Mouse (Mus musculus) large intestine, adult 2 months (tissue): ENCODE measurements around the gene Lamtor2. TPM values are rescaled to one million over a fixed set of nuclear protein-coding genes. Genes with fewer than 3 reads are reported as not detected.

Experiments
- DNase-seq: peaks from one replicate; pipeline ENCODE4 v3.0.0-alpha.2; 2012; ENCODE audit warnings: low read depth, low spot score
- WGBS: fragments of 180-500 bp; shearing (Covaris S2); methylation state at CpG from one replicate; pipeline ENCODE4 v1.1.7; 2018; 5-methylcytosine and 5-hydroxymethylcytosine counted together
- polyA plus RNA-seq: library from polyadenylated mRNA; depleted of rRNA; stranded (reverse); fragments of >200 nt; gene quantifications from 2 replicates; pipeline ENCODE4 v1.2.3, GENCODE M21; 2012

The Lamtor2 gene
- polyA plus RNA-seq, 1 experiment = 148 TPM

DNA sequence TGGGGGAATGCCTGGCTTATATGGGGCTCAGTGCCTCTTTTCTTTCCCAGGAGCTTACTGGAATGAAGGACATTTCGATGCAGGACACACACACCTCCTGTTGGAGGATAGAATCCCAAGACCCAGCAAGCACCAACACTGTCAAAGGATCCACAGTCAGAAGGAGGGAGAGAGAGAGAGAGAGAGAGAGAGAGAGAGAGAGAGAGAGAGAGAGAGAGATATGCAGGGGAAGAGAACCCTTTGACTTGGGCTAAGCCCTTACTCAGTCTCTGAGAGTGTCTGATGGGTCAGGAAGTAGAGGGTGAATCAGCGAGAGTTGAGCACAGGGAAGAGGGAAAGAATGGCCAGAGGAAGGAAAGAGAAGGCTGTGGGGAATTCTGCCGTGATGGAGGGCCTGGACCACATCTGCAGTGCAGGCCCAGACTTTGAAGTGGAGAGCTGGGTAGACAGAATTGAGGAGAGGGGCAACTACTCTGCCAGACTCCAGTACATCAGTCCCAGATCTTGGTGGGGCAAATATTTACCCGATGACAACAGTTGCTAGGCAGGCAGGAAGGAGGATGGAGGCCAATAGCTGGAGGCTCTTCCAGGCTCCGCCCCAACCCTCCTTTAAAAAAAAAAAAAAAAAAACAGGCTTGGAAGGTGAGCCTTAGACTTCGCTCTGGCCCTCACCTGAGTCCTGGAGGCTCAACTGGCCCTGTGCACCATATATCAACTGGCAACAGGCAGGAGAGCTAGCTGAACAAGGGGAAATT lies 40.6 kb downstream of the Lamtor2 start:
- 26% methylated on average over 6 of the region's 6 CpGs for WGBS
- DNase-seq = no peak

GRCm38 (mm10) chr3:88511559-88511958 lies 41.3 kb downstream of the Lamtor2 start:
- 32% methylated on average over 4 of the region's 4 CpGs for WGBS
- no peak for DNase-seq

GRCm38 (mm10) chr3:88510421-88511289 lies 42.2 kb downstream of the Lamtor2 start:
- WGBS = 42% methylated on average over 13 of the region's 13 CpGs
- no peak for DNase-seq

DNA sequence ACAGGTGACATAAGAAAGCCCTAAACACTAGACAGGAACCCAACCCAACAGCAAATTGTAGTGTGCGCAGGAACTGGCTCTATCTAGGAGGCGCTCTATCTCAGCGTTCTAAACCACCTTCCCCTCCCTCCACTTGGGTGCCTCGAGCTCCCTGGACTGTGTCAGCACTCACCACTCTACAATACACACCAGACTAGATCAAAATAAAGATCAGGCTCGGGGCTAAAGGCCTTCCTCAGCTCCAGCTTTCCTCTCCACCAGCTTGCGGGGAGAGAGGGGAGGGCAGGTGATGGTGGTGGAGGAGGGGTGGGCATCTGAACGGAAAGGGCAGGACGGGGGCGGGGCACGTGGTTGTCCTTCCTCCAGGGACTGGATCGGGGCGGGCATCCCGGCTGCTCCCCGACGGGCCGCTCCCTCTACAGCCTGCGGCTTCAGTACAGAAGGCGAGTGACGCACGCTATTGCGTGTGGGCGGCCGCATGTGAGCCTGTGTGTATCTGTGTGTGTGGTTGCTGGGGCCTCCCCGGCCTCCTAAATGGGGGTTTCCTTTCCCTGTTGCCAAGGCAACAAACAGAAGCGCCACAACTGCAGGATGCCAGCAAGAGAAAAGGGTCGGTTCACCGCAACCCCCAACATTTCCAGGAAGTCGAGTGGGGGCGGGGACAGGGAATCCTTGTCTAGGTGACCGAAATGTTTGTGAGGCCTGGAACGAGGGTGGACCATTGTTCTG lies 43.0 kb downstream of the Lamtor2 start, which contains the start of gene Lmna:
Lmna (minus strand) TSS at position 265 of the 729 bp plus-strand sequence.
- 2% methylated on average over 31 of the region's 31 CpGs for WGBS
- DNase-seq = no peak

- no peak for DNase-seq
- 47% methylated on average over 3 of the region's 3 CpGs for WGBS
These were observed 43.6 kb downstream of the Lamtor2 start for GRCm38 (mm10) chr3:88509250-88509649.

- DNase-seq = no peak
- 58% methylated on average over 7 of the region's 7 CpGs for WGBS
These were observed 47.1 kb downstream of the Lamtor2 start for GRCm38 (mm10) chr3:88505765-88506164.

DNA sequence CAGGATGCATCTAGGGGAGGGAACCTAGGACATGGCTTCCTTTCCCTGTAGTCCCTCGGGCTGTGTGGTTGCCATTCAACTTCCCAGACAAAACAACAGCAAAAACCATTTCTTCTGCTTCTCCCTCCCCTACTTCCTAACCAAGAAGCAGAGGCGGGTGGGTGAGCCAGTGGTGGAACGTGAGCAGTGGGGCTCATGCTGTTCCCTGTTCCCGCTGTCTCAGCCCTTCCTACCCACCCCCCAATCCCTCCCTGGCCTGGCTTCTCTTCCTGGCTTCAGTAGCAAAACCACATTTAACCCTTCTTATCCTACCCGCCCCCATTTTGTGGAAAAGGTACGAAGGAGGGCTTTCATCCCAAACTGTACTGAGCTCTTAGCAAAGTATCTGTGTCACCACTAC lies 47.8 kb downstream of the Lamtor2 start:
- 83% methylated on average over 6 of the region's 6 CpGs for WGBS

GRCm38 (mm10) chr3:88503881-88504746 lies 48.8 kb downstream of the Lamtor2 start:
- no peak for DNase-seq
- 56% methylated on average over 8 of the region's 8 CpGs for WGBS

More for the DNA sequence above, 47.8 kb downstream of the Lamtor2 start:
- DNase-seq = no peak

DNA sequence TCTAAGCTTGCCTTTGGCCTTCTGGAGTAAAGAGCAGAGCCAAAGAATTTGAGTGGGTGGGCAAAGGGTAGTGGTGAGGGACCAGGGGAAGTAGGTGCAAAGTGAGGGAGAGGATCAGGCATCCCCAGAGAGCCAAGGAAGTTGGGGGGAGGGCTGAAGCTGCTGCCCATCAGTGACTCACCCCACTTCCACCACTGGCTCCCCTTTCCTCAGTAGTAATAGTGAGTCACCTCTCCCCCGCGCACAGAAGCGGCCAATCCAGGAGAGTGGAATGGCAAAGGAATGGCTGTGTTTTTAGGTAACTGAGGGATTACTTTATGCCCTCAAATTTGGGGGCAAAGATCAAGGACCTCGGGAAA lies 49.4 kb downstream of the Lamtor2 start:
- 19% methylated on average over 4 of the region's 4 CpGs for WGBS
- no peak for DNase-seq

DNA sequence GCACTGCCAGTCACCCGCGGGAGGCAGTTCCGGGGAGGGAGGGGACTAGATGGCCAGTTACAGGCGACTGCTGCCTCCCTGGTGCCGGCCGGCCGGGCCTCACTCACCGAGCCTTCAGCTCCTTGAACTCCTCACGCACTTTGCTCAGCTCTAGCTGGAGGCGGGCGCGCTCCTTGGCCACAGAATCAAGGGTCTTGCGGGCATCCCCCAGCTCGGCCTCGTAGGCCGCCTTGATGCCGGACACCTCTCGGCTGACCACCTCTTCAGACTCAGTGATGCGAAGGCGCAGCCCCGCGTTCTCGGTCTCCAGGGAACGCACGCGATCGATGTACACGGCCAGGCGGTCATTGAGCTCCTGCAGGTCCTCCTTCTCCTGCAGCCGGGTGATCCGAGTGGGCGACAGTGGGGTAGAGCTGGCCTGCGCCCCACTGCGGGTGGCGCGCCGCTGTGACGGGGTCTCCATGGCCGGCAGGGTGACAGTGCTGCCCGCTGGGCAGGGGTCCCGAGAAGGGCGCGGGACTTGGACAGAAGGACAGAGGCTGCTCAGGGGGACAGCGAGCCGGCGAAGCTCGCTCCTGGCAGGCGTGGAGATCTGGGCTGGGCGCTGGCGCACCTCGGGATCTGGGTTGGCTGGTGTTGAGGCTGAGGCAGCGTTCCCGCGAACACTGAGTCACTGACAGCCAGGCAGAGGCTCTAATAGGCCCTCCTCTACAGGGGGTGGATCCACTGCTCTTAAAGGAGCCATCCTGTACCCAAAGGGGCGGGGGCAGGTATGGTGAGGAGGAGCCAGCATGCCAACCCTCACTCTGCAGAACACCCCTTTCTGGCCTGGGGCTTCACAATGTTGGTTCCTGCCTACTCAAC lies 50.0 kb downstream of the Lamtor2 start:
- no peak for DNase-seq
- WGBS = 1% methylated on average over 55 of the region's 55 CpGs

DNA sequence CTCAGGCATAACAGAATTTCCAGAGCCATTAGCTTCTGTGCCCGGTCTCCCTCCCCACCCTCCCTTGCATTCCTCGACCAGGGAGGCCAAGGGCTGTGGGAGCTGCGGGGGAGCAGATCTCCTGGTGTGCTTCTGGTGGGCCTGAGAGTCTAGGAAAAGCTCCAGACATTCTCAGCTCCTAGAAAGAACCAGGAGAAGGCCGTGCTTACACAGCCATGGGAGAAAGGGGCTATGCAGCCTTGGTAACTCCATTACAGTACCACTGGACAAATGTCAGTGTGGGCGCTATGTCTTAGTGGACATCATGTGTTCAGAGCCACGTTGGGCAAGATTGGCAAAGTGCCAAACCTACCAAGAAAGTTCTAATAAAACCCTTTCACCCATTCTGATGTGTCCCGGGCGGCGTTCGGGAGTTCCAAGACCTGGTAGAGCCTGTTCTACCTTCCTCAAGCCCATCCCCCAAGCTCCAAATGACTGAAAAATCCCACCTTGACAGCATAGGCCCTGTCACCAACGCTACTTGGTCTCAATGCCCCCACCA lies 50.8 kb downstream of the Lamtor2 start:
- no peak for DNase-seq
- WGBS = 3% methylated on average over 11 of the region's 11 CpGs

- WGBS = 15% methylated on average over 6 of the region's 6 CpGs
- no peak for DNase-seq
These were observed 51.4 kb downstream of the Lamtor2 start for GRCm38 (mm10) chr3:88501366-88502030.

DNA sequence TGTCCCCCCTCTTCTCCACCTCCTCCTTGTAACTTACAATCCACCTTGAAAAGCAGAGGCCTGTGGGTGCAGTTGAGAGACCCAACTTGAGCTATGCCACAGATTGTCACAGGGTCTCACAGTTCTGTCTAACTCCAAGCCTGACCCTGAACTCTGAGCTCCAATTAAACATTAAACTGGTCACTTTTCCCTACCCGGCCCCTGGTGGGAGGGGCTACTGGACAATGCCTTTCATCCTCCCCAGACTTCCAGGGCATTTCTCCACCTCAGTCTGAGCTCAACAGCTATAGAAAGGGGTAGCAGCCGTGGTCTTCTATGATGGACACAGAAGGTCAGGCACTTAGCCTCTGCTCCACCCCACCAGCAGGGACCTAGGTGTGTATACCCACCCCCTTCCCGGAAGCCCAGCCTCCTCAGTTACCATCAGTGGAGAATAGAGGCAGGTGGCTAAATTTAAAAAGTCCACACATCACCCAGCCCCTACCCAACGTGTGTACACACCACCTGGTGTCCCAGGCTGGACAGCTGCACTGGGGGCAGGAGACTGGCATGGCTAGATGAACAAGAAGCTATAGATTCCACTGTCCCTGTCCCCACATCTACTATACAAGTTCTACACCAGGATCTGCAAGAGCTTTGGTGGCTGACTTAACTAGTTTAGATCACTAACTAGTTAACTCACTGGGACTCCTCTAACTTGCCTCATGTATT lies 52.1 kb downstream of the Lamtor2 start:
- WGBS = 8% methylated on average over 4 of the region's 4 CpGs
- no peak for DNase-seq

GRCm38 (mm10) chr3:88500087-88500486 lies 52.8 kb downstream of the Lamtor2 start:
- 41% methylated on average over 7 of the region's 7 CpGs for WGBS
- DNase-seq = no peak
